Mouse (Mus musculus): ENCODE measurements around the gene Trove2.
"Not testable (repeated sequence)": the region's sequence is repeated elsewhere in the genome, so short reads cannot be mapped to it uniquely, and the experiment has no call there.

The Trove2 gene

DNA sequence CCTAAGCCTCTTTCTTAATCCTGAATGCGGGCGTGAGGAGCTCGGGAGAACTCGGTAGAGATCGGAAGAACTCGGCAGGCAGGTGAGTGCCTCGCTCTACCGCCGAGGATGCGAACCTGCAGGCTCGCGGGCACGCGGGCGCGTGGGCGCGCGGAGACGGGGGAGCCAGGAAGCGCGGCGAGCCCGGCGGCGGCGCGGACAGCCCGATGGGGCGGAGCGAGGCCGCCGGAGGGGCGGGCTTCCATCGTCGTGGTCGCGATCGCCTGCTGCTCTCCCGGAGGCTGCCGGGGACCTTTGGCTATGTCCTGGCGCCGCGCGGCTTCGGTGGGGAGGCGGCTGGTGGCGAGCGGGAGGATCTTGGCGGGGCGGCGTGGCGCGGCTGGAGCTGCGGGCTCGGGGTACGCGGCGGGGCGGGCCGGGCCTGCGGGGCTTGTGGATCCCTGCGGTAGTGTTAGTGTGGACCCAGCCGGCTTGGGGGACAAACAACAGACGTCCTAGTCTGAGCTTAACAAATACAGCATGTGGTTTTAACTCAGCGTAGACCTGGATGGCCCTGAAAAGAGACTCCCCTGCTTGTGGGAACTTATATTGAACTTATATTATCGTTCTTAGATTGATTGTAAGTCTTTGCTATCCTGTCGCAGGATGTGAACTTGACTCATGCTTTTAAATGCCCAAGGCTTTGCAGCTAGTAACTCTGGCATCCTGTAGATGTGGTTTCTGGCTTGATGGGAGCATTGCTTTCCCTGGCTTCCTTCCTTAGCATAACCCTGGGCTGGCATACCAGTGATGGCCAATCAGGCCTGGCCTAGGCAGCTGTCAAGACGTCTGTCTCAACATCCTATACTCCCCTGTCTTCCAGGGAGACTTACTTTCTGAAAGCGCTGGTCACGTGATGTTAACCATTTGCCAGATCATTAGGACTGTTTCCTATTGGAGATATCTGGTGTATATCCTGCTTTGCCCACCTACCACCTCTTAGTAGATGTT, 37.2 kb downstream of the Trove2 start:
- CTCF ChIA-PET: interaction anchor here (0.6 to 1.0 kb wide), 2 partner anchors 17 to 36 kb away, joined by 3 to 4 read pairs; no protein-coding TSS in a partner anchor

GRCm38 (mm10) chr1:143738811-143739210, 38.1 kb downstream of the Trove2 start:
- CTCF ChIA-PET: interaction anchor here (0.6 kb wide), 1 partner anchor 16 kb away, joined by 3 read pairs; no protein-coding TSS in a partner anchor

- CTCF ChIA-PET: no interaction called here
Measured at GRCm38 (mm10) chr1:143733914-143734410, 42.9 kb downstream of the Trove2 start.

- CTCF ChIA-PET: no interaction called here
Measured at GRCm38 (mm10) chr1:143731691-143732090, 45.2 kb downstream of the Trove2 start.

DNA sequence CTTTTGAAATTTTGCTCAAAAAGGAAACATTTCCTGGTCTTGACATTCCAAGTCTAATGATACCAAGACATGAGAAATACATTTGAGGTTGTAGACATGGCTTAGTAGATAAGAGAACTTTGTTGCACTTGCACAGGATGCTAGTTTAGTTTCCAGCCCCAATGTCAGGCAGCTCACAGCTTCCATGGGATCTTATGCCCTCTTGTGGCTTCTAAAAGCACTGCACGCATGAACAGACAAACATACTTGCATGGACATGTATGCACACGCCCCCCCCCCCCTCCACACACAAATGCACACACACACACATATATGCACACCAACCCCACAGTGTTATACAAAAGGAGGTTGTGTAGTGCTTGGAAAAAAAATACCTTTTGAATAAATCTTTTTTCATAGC, 46.0 kb downstream of the Trove2 start:
- CTCF ChIA-PET: no interaction called here

- CTCF ChIA-PET: interaction anchor here (0.6 kb wide), 1 partner anchor 13 kb away, joined by 3 read pairs; no protein-coding TSS in a partner anchor
Measured at GRCm38 (mm10) chr1:143727701-143728445, 49.0 kb downstream of the Trove2 start.

- CTCF ChIA-PET: no interaction called here
Measured at GRCm38 (mm10) chr1:143724456-143725064, 52.3 kb downstream of the Trove2 start.

- CTCF ChIA-PET: not testable (repeated sequence)
Measured at GRCm38 (mm10) chr1:143716038-143716437, 60.8 kb downstream of the Trove2 start, which contains the start of gene Glrx2. Glrx2 (plus strand) TSS chr1:143716338.

- CTCF ChIA-PET: no interaction called here
Measured at GRCm38 (mm10) chr1:143710627-143710976, 66.3 kb downstream of the Trove2 start.

DNA sequence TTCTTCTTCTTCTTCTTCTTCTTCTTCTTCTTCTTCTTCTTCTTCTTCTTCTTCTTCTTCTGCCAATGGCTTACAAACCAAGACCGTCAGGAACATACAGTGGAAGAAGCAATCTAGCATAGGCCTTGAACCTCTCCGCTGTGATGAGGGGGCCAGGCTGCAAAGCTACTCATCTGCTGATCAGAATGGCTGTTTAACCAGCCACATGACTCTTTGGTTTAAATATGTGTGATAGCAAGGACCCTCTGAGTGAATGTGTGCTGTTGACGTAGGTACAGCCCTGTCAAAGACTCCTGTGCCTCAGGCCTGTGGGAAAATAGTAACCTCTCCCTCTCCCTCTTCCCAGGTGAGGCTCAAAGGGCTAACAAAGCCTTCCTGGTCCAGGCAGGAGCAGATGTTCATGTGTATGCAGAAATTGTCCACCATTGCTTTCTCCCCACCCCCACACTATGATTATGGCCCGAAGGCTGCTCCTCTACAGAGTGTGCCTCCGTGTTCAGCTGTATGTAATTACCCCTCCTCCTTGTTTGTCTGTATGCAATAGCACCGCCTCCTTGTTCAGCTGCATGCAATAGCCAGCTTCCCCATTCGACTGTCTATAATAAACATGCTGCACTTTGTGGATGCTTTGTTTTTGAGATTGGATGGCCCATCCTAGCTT, 66.8 kb downstream of the Trove2 start:
- CTCF ChIA-PET: no interaction called here

- CTCF ChIA-PET: no interaction called here
Measured at GRCm38 (mm10) chr1:143708361-143708760, 68.5 kb downstream of the Trove2 start.

DNA sequence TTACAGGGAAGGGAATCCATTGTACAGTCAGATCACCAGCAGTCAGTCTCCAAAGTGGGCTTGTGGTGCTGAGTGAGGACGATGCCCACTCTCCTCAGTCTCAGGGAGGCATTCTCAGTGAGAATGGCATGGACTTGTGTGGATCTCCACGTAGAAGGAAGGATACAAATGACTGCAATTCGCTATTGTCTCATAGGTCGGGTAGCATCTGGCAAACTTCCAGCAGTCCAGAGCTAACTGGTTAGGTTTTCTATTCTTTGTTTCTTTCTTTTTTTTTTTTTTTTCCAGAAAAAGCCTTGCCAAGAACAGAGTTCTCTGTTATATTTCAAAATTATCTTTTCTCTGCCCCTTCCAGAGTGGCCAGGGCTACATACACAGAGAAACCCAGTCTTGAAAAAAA, 69.9 kb downstream of the Trove2 start:
- CTCF ChIA-PET: interaction anchor here (0.5 kb wide), 1 partner anchor 34 kb away, joined by 3 read pairs; no protein-coding TSS in a partner anchor

DNA sequence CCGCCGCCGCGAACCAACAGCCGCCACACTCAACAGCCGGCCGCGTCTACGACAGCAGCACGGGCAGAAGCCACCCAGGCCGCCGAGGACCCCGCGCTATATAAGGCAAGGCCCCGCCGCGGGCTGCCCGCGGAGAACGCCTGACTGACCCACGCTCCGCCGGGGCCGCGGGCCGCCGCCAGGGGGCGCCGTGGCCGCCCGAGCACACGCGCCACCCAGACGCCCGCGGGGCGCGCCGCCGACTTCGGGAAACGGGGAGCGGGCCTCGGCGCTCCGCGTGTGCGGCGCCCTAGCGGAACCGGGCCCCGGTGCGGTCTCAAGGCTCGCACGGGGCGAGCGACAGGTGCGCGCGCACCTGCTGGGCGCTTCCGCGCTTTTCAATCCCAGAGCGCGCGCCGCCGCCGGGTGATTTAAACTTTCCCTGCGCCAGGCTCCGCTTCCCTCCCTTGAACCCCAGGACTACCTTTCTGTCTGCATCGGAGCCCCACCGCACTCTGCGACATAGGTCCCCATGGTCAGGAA, 74.1 kb downstream of the Trove2 start, which contains the start of gene Cdc73:
TSS of gene Cdc73 (minus strand) at position 153 of the 522 bp plus-strand sequence.
- CTCF ChIA-PET: interaction anchor here (0.8 kb wide), 1 partner anchor 35 kb away, joined by 3 read pairs; no protein-coding TSS in a partner anchor

DNA sequence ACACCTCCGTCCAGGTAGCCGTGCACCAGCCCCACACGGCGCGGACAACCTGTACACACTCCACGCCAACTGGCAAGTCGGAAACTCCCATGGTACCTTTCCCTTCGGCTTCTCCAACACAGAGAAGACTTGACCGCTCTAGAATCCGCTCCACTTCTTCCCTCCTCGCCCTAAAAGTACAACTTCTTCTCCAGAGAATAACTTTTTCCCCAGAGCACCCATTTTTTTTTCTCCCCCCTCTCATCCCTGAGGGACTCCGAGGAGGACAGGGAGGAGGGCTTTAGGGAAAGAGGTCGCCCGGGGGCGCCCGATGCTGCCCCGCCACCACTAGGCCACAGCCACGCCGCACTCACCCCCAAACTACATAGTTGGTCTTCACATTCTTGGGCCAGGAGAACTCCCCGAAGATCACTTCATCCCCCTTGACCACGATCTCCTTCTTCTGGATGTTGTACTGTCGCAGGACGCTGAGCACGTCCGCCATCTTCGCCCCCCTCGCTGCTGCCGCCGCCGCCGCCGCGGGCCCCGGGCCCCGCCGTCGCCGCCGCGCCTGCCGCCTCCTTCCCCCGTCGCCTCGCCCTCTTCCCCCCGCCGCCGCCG, 74.6 kb downstream of the Trove2 start:
- CTCF ChIA-PET: no interaction called here

DNA sequence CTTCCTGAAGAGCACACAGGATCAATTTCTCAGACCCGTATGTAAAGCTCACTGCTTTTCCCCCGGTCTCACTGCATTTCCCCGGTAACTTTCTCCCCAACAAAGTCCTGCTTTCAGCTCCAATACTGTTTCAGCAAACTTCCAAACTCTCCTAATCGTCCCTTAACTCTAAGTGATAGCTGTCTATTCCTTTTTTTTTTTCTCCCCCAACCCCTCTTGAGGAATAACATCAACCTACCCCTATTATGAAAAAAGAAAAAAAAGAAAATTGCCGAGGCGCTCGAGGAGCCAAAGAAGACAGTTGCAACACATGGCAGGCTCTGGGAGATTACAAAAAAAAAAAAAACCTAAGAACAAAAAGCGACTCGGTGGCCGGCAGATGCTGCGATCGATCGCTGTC, 75.1 kb downstream of the Trove2 start:
- CTCF ChIA-PET: interaction anchor here (0.7 kb wide), 1 partner anchor 39 kb away, joined by 3 read pairs; no protein-coding TSS in a partner anchor

Data from spleen, embryonic (tissue).